Mouse (Mus musculus): Measurements from ENCODE around the gene Pip4k2a. TPM values are rescaled to one million over a fixed set of nuclear protein-coding genes. Genes with fewer than 3 reads are reported as not detected.

The Pip4k2a gene
- polyA plus RNA-seq, 1 experiment from 2014 or later = 11.8 TPM

- no peak overlapping the region for H3K9ac ChIP-seq (replicated peaks)
- no peaks in the 10 kb centered on the region for H3K36me3 ChIP-seq
- no peak overlapping the region for H3K4me2 ChIP-seq (replicated peaks)
- H3K27me3 ChIP-seq = no peaks in the 10 kb centered on the region
- H3K4me1 ChIP-seq = peaks cover 18% of the 10 kb centered on the region; the same call in 1 of the 2 replicates
- H3K4me3 ChIP-seq = no peak overlapping the region
- no peaks in the 10 kb centered on the region for H3K9me3 ChIP-seq
- ATAC-seq (replicated peaks) = no peak
- 60% methylated on average over 14 of the region's 14 CpGs for WGBS
- no peak overlapping the region for H3K27ac ChIP-seq (replicated peaks)
These were observed 81.1 kb downstream of the Pip4k2a start for GRCm38 (mm10) chr2:18916615-18917379.

- Histone ChIP-seq H3K36me3 (no peaks in the 10 kb centered on the region), H3K4me3 (no peak overlapping the region), H3K9ac (replicated peaks) (no peak overlapping the region), H3K4me2 (replicated peaks) (no peak overlapping the region), H3K27ac (replicated peaks) (no peak overlapping the region), H3K9me3 (no peaks in the 10 kb centered on the region), H3K27me3 (no peaks in the 10 kb centered on the region), H3K4me1 (peaks cover 18% of the 10 kb centered on the region; the same call in 1 of the 2 replicates)
- 87% methylated on average over 2 of the region's 2 CpGs for WGBS
- ATAC-seq (replicated peaks) = 0 out of 2 replicates have a peak, but pooled peaks have one; percentile 34
These were observed 81.9 kb downstream of the Pip4k2a start for GRCm38 (mm10) chr2:18916042-18916407.

GRCm38 (mm10) chr2:18915372-18916041, 82.4 kb downstream of the Pip4k2a start:
- Histone ChIP-seq H3K4me3 (no peak overlapping the region), H3K4me1 (peaks cover 18% of the 10 kb centered on the region; the same call in 1 of the 2 replicates), H3K27me3 (no peaks in the 10 kb centered on the region), H3K9ac (replicated peaks) (no peak overlapping the region), H3K27ac (replicated peaks) (no peak overlapping the region), H3K36me3 (no peaks in the 10 kb centered on the region), H3K9me3 (no peaks in the 10 kb centered on the region), H3K4me2 (replicated peaks) (no peak overlapping the region)
- ATAC-seq (replicated peaks) = no peak
- WGBS = 61% methylated on average over 9 of the region's 9 CpGs

- no peak overlapping the region for H3K27ac ChIP-seq (replicated peaks)
- no peaks in the 10 kb centered on the region for H3K36me3 ChIP-seq
- H3K27me3 ChIP-seq = no peaks in the 10 kb centered on the region
- no peaks in the 10 kb centered on the region for H3K9me3 ChIP-seq
- no peak for ATAC-seq (replicated peaks)
- no peak overlapping the region for H3K4me3 ChIP-seq
- 71% methylated on average over 2 of the region's 2 CpGs for WGBS
- peaks cover 18% of the 10 kb centered on the region; the same call in 1 of the 2 replicates for H3K4me1 ChIP-seq
- H3K9ac ChIP-seq (replicated peaks) = no peak overlapping the region
- H3K4me2 ChIP-seq (replicated peaks) = no peak overlapping the region
These were observed 83.2 kb downstream of the Pip4k2a start for GRCm38 (mm10) chr2:18914750-18915149.

GRCm38 (mm10) chr2:18913642-18914041, 84.3 kb downstream of the Pip4k2a start:
- no peaks in the 10 kb centered on the region for H3K36me3 ChIP-seq
- WGBS = 31% methylated on average over 3 of the region's 3 CpGs
- H3K27me3 ChIP-seq = no peaks in the 10 kb centered on the region
- no peaks in the 10 kb centered on the region for H3K9me3 ChIP-seq
- H3K4me3 ChIP-seq = no peak overlapping the region
- H3K4me2 ChIP-seq (replicated peaks) = no peak overlapping the region
- peaks cover 18% of the 10 kb centered on the region; the same call in 1 of the 2 replicates for H3K4me1 ChIP-seq
- ATAC-seq (replicated peaks) = no peak
- no peak overlapping the region for H3K27ac ChIP-seq (replicated peaks)
- no peak overlapping the region for H3K9ac ChIP-seq (replicated peaks)

- Histone ChIP-seq H3K4me1 (peaks cover 20% of the 10 kb centered on the region), H3K9ac (replicated peaks) (no peak overlapping the region), H3K27me3 (no peaks in the 10 kb centered on the region), H3K9me3 (no peaks in the 10 kb centered on the region), H3K4me3 (no peak overlapping the region), H3K4me2 (replicated peaks) (no peak overlapping the region), H3K36me3 (no peaks in the 10 kb centered on the region), H3K27ac (replicated peaks) (no peak overlapping the region)
- WGBS = 93% methylated on average over 6 of the region's 6 CpGs
- ATAC-seq (replicated peaks) = no peak
These were observed 86.5 kb downstream of the Pip4k2a start for GRCm38 (mm10) chr2:18911251-18911934.

GRCm38 (mm10) chr2:18910209-18910608, 87.7 kb downstream of the Pip4k2a start:
- no peaks in the 10 kb centered on the region for H3K27me3 ChIP-seq
- no peak overlapping the region for H3K4me2 ChIP-seq (replicated peaks)
- H3K9me3 ChIP-seq = no peaks in the 10 kb centered on the region
- ATAC-seq (replicated peaks) = no peak
- H3K4me3 ChIP-seq = no peak overlapping the region
- 63% methylated on average over 6 of the region's 6 CpGs for WGBS
- no peak overlapping the region for H3K9ac ChIP-seq (replicated peaks)
- no peak overlapping the region for H3K27ac ChIP-seq (replicated peaks)
- H3K36me3 ChIP-seq = no peaks in the 10 kb centered on the region
- H3K4me1 ChIP-seq = peaks cover 16% of the 10 kb centered on the region

- H3K9me3 ChIP-seq = no peaks in the 10 kb centered on the region
These were observed 88.2 kb downstream of the Pip4k2a start for GRCm38 (mm10) chr2:18909713-18910112.

GRCm38 (mm10) chr2:18907269-18907668, 90.7 kb downstream of the Pip4k2a start:
- peak; percentile 8; the same call in 1 of the 2 replicates for ATAC-seq (replicated peaks)
- Histone ChIP-seq H3K4me2 (replicated peaks) (no peak overlapping the region), H3K9ac (replicated peaks) (no peak overlapping the region), H3K9me3 (no peaks in the 10 kb centered on the region), H3K27me3 (no peaks in the 10 kb centered on the region), H3K4me3 (no peak overlapping the region), H3K36me3 (no peaks in the 10 kb centered on the region), H3K27ac (replicated peaks) (no peak overlapping the region), H3K4me1 (peaks cover 8% of the 10 kb centered on the region)
- 72% methylated on average over 8 of the region's 8 CpGs for WGBS

More at GRCm38 (mm10) chr2:18909713-18910112, 88.2 kb downstream of the Pip4k2a start:
- H3K36me3 ChIP-seq = no peaks in the 10 kb centered on the region
- no peak for ATAC-seq (replicated peaks)
- 81% methylated on average over 6 of the region's 6 CpGs for WGBS
- H3K4me1 ChIP-seq = peaks cover 14% of the 10 kb centered on the region
- H3K9ac ChIP-seq (replicated peaks) = no peak overlapping the region
- no peak overlapping the region for H3K4me2 ChIP-seq (replicated peaks)
- no peaks in the 10 kb centered on the region for H3K27me3 ChIP-seq
- no peak overlapping the region for H3K27ac ChIP-seq (replicated peaks)
- no peak overlapping the region for H3K4me3 ChIP-seq

- Histone ChIP-seq H3K9ac (replicated peaks) (no peak overlapping the region), H3K4me3 (no peak overlapping the region), H3K27me3 (no peaks in the 10 kb centered on the region), H3K4me2 (replicated peaks) (no peak overlapping the region), H3K4me1 (peaks cover 8% of the 10 kb centered on the region), H3K9me3 (no peaks in the 10 kb centered on the region), H3K36me3 (no peaks in the 10 kb centered on the region), H3K27ac (replicated peaks) (0 out of 2 replicates have a peak overlapping the region, but pooled peaks have one; percentile 19)
- peak; percentile 88 for ATAC-seq (replicated peaks)
- WGBS = 29% methylated on average over 2 of the region's 2 CpGs
These were observed 91.4 kb downstream of the Pip4k2a start for GRCm38 (mm10) chr2:18906421-18907084.

GRCm38 (mm10) chr2:18903301-18904068, 94.4 kb downstream of the Pip4k2a start:
- ATAC-seq (replicated peaks) = no peak
- peaks cover 8% of the 10 kb centered on the region for H3K4me1 ChIP-seq
- H3K4me3 ChIP-seq = no peak overlapping the region
- no peaks in the 10 kb centered on the region for H3K36me3 ChIP-seq
- no peak overlapping the region for H3K9ac ChIP-seq (replicated peaks)
- no peak overlapping the region for H3K4me2 ChIP-seq (replicated peaks)
- H3K27me3 ChIP-seq = no peaks in the 10 kb centered on the region
- 92% methylated on average over 9 of the region's 9 CpGs for WGBS
- H3K27ac ChIP-seq (replicated peaks) = no peak overlapping the region
- 0 out of 2 replicates have a peak, but pooled peaks cover 2% of the 10 kb centered on the region for H3K9me3 ChIP-seq
